Mouse (Mus musculus) lung, embryonic 14.5 days (tissue): ENCODE measurements around the gene Rpa1. TPM values are rescaled to one million over a fixed set of nuclear protein-coding genes. Genes with fewer than 3 reads are reported as not detected.
"Not testable (repeated sequence)": the region's sequence is repeated elsewhere in the genome, so short reads cannot be mapped to it uniquely, and the experiment has no call there.

ENCODE experiments used
- ATAC-seq: fragments of 200-750 bp; cut with Nextera tagmentation; 2 replicates; pipeline ENCODE4 v1.8.0; 2017; ENCODE audit warnings: mild to moderate bottlenecking, moderate TSS enrichment, moderate library complexity; ENCODE audit not compliant: insufficient read depth
- DNase-seq: peaks from one replicate; pipeline ENCODE4 v3.0.0-alpha.2; 2015
- H3K27ac ChIP-seq: fragments of 300-500 bp; sonication (generic); 2 replicates; pipeline ENCODE4 v1.5.1; 2014; ENCODE audit warnings: low read depth, mild to moderate bottlenecking, moderate library complexity
- H3K27me3 ChIP-seq: fragments of 300-500 bp; sonication (generic); 2 replicates; pipeline ENCODE4 v1.6.1; 2014; ENCODE audit warnings: low read length, control low read depth; ENCODE audit not compliant: insufficient read depth
- H3K36me3 ChIP-seq: fragments of 300-500 bp; sonication (generic); 2 replicates; pipeline ENCODE4 v1.6.1; 2014; ENCODE audit warnings: control low read depth; ENCODE audit not compliant: insufficient read depth
- H3K4me1 ChIP-seq: fragments of 300-500 bp; sonication (generic); 2 replicates; pipeline ENCODE4 v1.6.1; 2014; ENCODE audit warnings: antibody characterized with exemption, control low read depth; ENCODE audit not compliant: insufficient read depth
- H3K4me2 ChIP-seq: fragments of 300-500 bp; sonication (generic); 2 replicates; pipeline ENCODE4 v1.6.1; 2014; ENCODE audit warnings: mild to moderate bottlenecking
- H3K4me3 ChIP-seq: fragments of 300-500 bp; sonication (generic); 2 replicates; pipeline ENCODE4 v1.5.1; 2014; ENCODE audit warnings: low read depth, low read length
- H3K9ac ChIP-seq: fragments of 300-500 bp; sonication (generic); 2 replicates; pipeline ENCODE4 v1.6.1; 2014
- H3K9me3 ChIP-seq: fragments of 300-500 bp; sonication (generic); 2 replicates; pipeline ENCODE4 v1.6.1; 2016; ENCODE audit warnings: low read depth, low read length, control low read depth
- CTCF ChIP-seq: IDR thresholded peaks from 2 replicates; pipeline ENCODE4 v1.5.1; 2016; ENCODE audit warnings: antibody characterized with exemption, low read depth
- WGBS: fragments of 180-500 bp; shearing (Covaris S2); extraction: QIAGEN DNeasy Blood & Tissue Kit; methylation state at CpG from one replicate; pipeline ENCODE4 v1.1.7; 2014; 5-methylcytosine and 5-hydroxymethylcytosine counted together
- polyA plus RNA-seq: library from polyadenylated mRNA; unstranded; fragments of >200 nt; fragmentation: Nextera tagmentation; extraction: Ambion mirVana; gene quantifications from 2 replicates; pipeline ENCODE4 v1.2.1, GENCODE M21; 2014

Rpa1 gene
- polyA plus RNA-seq: 185 and 186 TPM in 2 replicates

DNA sequence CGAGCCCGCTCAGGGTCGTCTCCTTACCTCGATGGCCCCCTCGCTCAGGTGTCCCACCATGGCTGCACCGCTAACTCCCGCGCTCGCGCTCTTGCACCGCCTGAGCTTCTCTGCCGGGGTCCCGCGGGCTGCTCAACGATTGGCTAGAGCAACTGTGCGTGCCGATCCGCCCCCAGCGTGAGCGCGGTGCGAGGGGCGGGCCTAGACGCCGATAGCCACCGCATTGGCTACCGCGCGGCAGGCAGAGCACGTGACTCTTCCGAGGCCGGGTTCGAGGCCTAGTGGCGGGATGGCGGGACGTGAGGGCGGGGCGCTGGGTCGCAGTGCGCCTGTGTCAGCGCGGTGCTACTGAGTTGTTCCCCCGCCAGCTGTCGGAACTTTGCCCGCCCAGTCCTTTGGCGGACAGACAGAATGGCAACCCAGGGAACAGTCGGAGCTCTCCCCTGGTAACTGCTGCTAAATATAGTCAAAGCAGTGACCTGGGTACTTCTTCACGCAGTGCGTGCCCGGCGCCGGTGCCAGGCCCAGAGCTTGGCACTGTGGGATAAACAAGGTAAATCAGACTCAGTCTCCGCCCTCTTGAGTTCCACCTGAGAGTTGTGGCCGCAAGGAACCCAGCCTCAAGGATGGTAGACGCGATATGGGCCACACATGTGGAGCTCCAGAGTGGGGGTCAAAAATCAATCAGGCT lies at the start of gene Rpa1, which contains the start of gene Smyd4:
TSS of gene Rpa1 (minus strand) at position 126 of the 691 bp plus-strand sequence.
TSS of gene Smyd4 (plus strand) at position 235 of the 691 bp plus-strand sequence.
- Histone ChIP-seq H3K4me3 (peak within 1 kb of the TSS; percentile 94), H3K9ac (peak within 1 kb of the TSS; percentile 82), H3K9me3 (no peaks in the 10 kb centered on the region), H3K27ac (peak within 1 kb of the TSS; percentile 76), H3K4me1 (peaks cover 11% of the 10 kb centered on the region), H3K27me3 (no peaks in the 10 kb centered on the region), H3K36me3 (0 out of 2 replicates have a peak, but pooled peaks cover 4% of the 10 kb centered on the region), H3K4me2 (peak within 1 kb of the TSS; percentile 76)
- WGBS: under 1% methylated on average over 56 of the region's 56 CpGs
- peak; percentile 99 for DNase-seq
- TF ChIP-seq CTCF: peak; percentile 4; the same call in 1 of the 2 replicates
- ATAC-seq: peak; percentile 99

DNA sequence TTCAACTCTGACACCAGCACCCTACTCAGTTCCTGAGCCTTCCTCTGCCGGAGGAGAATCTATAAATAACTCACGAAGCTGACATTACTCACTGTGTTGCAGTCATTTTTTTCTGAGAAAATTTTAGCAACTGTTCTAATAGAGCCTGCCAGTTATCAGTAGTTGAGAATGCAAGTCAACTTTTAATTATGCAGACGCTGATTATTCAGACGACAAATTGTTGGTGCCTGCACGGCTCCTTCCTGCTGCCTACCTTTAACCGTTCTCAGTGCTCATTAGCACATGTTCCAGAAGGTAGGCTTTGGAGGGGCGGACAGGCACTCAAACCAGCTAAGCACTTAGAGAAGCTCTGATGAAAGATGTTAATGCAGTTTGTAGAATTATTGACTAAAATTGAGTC lies 49.3 kb upstream of the Rpa1 start:
- no peaks in the 10 kb centered on the region for H3K9me3 ChIP-seq
- H3K9ac ChIP-seq: no peak overlapping the region
- no peak overlapping the region for H3K4me3 ChIP-seq
- DNase-seq (no peak), ATAC-seq (no peak)
- no peak for TF ChIP-seq CTCF
- 0 out of 2 replicates have a peak, but pooled peaks cover 6% of the 10 kb centered on the region for H3K36me3 ChIP-seq
- H3K27me3 ChIP-seq: no peaks in the 10 kb centered on the region
- H3K4me1 ChIP-seq: no peaks in the 10 kb centered on the region
- H3K4me2 ChIP-seq: no peak overlapping the region
- H3K27ac ChIP-seq: no peak overlapping the region
- 74% methylated on average over 7 of the region's 7 CpGs for WGBS

DNA sequence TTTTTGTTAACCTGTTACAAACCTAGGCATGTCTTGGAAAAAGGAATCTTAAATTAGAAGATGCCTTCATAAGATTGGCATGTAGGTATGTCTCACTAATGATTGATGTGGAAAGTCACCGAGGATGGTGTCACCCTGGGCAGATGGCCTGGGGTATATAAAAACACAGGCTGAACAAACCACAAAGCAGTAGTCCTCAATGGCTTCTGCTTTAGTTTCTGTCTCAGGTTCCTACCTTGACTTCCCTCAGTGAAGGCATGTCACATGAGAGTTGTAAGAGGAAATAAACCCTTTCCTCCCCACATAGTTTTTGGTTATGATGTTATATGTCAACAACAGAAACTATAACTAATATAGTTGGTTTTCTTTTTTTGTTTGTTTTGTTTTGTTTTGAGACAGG lies 47.5 kb upstream of the Rpa1 start:
- Histone ChIP-seq H3K4me3 (no peak overlapping the region), H3K27ac (no peak overlapping the region), H3K9ac (no peak overlapping the region), H3K36me3 (0 out of 2 replicates have a peak, but pooled peaks cover 6% of the 10 kb centered on the region), H3K4me1 (no peaks in the 10 kb centered on the region), H3K9me3 (no peaks in the 10 kb centered on the region), H3K27me3 (no peaks in the 10 kb centered on the region), H3K4me2 (no peak overlapping the region)
- no peak for TF ChIP-seq CTCF
- ATAC-seq (no peak), DNase-seq (no peak)
- WGBS: 75% methylated on average over 1 of the region's 1 CpGs

DNA sequence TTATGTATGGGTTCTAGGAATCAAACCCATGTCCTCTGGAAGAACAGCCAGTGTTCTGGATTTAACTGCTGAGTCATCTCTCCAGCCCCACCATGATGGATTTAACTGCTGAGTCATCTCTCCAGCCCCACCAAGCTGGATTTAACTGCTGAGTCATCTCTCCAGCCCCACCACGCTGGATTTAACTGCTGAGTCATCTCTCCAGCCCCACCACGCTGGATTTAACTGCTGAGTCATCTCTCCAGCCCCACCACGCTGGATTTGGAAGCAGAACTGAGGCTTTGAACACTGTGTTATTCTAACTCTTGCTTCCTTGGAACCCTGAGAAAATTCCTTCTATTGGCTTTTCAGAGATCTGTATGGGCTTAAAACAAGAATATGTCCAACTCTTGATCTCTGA lies 35.4 kb upstream of the Rpa1 start:
- H3K4me3 ChIP-seq, H3K4me2 ChIP-seq, DNase-seq, H3K4me1 ChIP-seq, H3K9me3 ChIP-seq, H3K9ac ChIP-seq, H3K36me3 ChIP-seq, H3K27ac ChIP-seq, H3K27me3 ChIP-seq, ATAC-seq: not testable (repeated sequence)
- 59% methylated on average over 3 of the region's 3 CpGs for WGBS

DNA sequence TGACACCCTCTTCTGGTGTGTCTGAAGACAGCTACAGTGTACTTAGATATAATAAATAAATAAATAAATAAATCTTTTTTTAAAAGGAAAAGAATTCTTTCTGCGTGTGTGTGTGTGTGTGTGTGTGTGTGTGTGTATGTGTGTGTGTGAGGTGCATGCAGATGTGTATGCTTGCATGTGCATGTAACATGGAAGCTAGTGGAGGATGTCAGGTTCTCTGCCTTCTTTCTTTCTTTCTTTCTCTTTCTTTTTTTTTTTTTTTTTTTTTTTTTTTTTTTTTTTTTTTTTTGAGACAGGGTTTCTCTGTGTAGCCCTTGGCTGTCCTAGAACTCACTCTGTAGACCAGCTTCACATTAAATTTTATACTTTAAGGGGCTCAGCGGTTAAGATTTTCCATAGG lies 30.7 kb upstream of the Rpa1 start:
- not testable (repeated sequence) for H3K27me3 ChIP-seq, DNase-seq, H3K9me3 ChIP-seq, H3K4me1 ChIP-seq, ATAC-seq, H3K36me3 ChIP-seq, H3K9ac ChIP-seq, H3K4me3 ChIP-seq, H3K27ac ChIP-seq, H3K4me2 ChIP-seq
- 86% methylated on average over 2 of the region's 2 CpGs for WGBS

DNA sequence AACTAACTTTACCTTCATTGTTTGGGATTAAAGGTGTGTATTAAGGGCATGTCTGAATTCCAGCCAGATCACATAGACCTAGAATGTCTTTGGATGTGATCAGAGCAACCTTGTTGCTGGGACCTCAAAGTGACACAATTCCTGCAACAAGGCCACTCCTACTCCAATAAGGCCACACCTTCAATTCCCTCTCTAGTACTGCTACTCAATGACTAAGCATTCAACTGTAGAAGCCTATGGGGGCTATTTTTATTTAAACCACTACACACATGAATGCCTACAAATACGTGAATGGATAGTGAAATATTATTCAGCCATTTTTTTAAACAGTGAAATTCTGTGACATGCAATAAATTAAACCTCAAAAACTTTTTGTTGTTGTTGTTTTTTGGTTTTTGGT lies 29.0 kb upstream of the Rpa1 start:
- H3K4me2 ChIP-seq: no peak overlapping the region
- no peaks in the 10 kb centered on the region for H3K27me3 ChIP-seq
- no peak for ATAC-seq
- DNase-seq: no peak
- H3K4me1 ChIP-seq: no peaks in the 10 kb centered on the region
- TF ChIP-seq CTCF: no peak
- no peaks in the 10 kb centered on the region for H3K36me3 ChIP-seq
- H3K9ac ChIP-seq: no peak overlapping the region
- no peak overlapping the region for H3K27ac ChIP-seq
- no peaks in the 10 kb centered on the region for H3K9me3 ChIP-seq
- 87% methylated on average over 1 of the region's 1 CpGs for WGBS
- no peak overlapping the region for H3K4me3 ChIP-seq

DNA sequence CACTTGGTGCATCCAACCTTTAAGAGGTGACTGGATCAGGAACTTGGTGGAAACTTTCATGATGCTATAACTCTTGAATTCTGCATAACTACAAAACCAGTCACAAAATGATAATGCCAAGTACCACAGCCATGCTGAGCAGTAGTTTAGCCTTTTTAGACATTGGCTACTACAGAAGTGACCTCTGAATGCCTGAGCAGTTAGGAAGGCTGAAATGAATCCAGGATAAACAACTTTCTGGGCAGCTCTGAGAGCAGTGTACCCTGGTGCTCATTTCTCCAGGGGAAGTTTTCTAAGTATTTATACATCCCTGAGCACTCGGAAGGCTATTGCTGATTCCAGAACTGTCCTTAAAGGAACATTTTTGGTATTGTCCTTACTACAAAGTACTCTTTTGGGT lies 7.4 kb upstream of the Rpa1 start:
- ATAC-seq: no peak
- no peaks in the 10 kb centered on the region for H3K4me1 ChIP-seq
- no peak overlapping the region for H3K9ac ChIP-seq
- H3K4me3 ChIP-seq: no peak overlapping the region
- no peaks in the 10 kb centered on the region for H3K9me3 ChIP-seq
- H3K36me3 ChIP-seq: 0 out of 2 replicates have a peak, but pooled peaks cover 3% of the 10 kb centered on the region
- no peak overlapping the region for H3K4me2 ChIP-seq
- no peak for DNase-seq
- no peak for TF ChIP-seq CTCF
- WGBS: 87% methylated on average over 1 of the region's 1 CpGs
- no peaks in the 10 kb centered on the region for H3K27me3 ChIP-seq
- H3K27ac ChIP-seq: no peak overlapping the region
